Mouse (Mus musculus): ENCODE data around the gene Olfr139. TPM values are rescaled to one million over a fixed set of nuclear protein-coding genes. Genes with fewer than 3 reads are reported as not detected.

The Olfr139 gene
- not detected for polyA plus RNA-seq (2014; fragmentation: Illumina TruSeq; extraction: RNeasy Lipid Tissue Mini Kit (QIAGEN cat#74804); ENCODE audit: low read depth, low replicate concordance)

DNA sequence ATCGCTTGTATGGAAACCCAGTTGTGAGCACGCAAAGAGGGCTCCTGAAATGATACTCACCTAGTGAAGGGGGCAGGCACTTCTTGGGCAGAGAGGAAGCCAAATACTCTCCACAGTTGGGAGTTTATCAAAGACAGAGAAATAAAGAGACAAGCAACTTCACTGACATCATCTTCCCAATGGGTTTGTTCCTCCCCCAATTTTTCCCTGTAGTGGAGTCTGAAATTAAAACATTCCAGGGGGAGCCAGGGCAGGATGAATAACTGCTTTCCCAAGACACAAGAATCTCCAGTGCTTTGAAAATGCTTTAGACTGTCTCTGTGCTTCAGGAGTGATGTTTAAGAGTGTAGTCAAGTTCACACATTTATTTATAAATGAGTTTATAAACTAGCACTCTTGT, at the start of gene Olfr139, which contains the start of gene Olfr399:
TSS of gene Olfr139 (minus strand) at position 101 of the 400 bp plus-strand sequence.
TSS of gene Olfr399 (minus strand) at position 165 of the 400 bp plus-strand sequence.

DNA sequence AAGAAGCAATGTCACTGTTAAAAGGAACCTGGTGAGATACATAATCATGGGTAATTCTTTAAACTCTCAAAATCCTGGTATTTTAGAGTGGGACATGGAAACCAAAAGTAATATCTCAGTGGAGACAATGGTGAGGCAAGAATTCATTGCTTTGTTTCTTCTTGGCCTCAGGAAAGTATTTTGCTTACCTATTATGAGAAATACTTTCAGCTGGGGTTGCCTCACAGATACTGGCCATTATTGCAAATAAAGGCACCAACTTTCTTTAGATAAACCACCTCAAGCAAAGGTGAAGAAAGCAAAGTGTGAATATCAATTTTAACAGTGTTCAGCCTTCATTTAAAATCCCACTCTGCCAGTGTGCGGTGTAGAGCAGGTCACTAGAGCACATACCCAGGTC, 13.3 kb upstream of the Olfr139 start, which contains the start of gene Zfp616:
TSS of gene Zfp616 (plus strand) at position 301 of the 400 bp plus-strand sequence.

Other genes starting within 250 kb of the Olfr139 start
- gene Olfr392, start 239.5 kb downstream of the Olfr139 start, polyA plus RNA-seq (2014; fragmentation: Illumina TruSeq; extraction: RNeasy Lipid Tissue Mini Kit (QIAGEN cat#74804); ENCODE audit: low read depth, low replicate concordance) = not detected
- gene Olfr393, start 205.1 kb downstream of the Olfr139 start, polyA plus RNA-seq (2014; fragmentation: Illumina TruSeq; extraction: RNeasy Lipid Tissue Mini Kit (QIAGEN cat#74804); ENCODE audit: low read depth, low replicate concordance) = not detected
- gene Olfr394, start 165.8 kb downstream of the Olfr139 start, polyA plus RNA-seq (2014; fragmentation: Illumina TruSeq; extraction: RNeasy Lipid Tissue Mini Kit (QIAGEN cat#74804); ENCODE audit: low read depth, low replicate concordance) = not detected
- gene Olfr395, start 147.3 kb downstream of the Olfr139 start, polyA plus RNA-seq (2014; fragmentation: Illumina TruSeq; extraction: RNeasy Lipid Tissue Mini Kit (QIAGEN cat#74804); ENCODE audit: low read depth, low replicate concordance) = not detected
- not detected for gene Olfr23, start 119.9 kb downstream of the Olfr139 start, polyA plus RNA-seq (2014; fragmentation: Illumina TruSeq; extraction: RNeasy Lipid Tissue Mini Kit (QIAGEN cat#74804); ENCODE audit: low read depth, low replicate concordance)
- gene Olfr397, start 95.7 kb downstream of the Olfr139 start, polyA plus RNA-seq (2014; fragmentation: Illumina TruSeq; extraction: RNeasy Lipid Tissue Mini Kit (QIAGEN cat#74804); ENCODE audit: low read depth, low replicate concordance) = not detected
- not detected for gene Olfr398, start 66.1 kb downstream of the Olfr139 start, polyA plus RNA-seq (2014; fragmentation: Illumina TruSeq; extraction: RNeasy Lipid Tissue Mini Kit (QIAGEN cat#74804); ENCODE audit: low read depth, low replicate concordance)
- not detected for gene Olfr399, start 64 bp upstream of the Olfr139 start, polyA plus RNA-seq (2014; fragmentation: Illumina TruSeq; extraction: RNeasy Lipid Tissue Mini Kit (QIAGEN cat#74804); ENCODE audit: low read depth, low replicate concordance)
- gene Zfp616, start 13.4 kb upstream of the Olfr139 start, polyA plus RNA-seq (2014; fragmentation: Illumina TruSeq; extraction: RNeasy Lipid Tissue Mini Kit (QIAGEN cat#74804); ENCODE audit: low read depth, low replicate concordance) = not detected
- not detected for gene Olfr401, start 57.2 kb upstream of the Olfr139 start, polyA plus RNA-seq (2014; fragmentation: Illumina TruSeq; extraction: RNeasy Lipid Tissue Mini Kit (QIAGEN cat#74804); ENCODE audit: low read depth, low replicate concordance)
- gene Olfr402, start 97.0 kb upstream of the Olfr139 start, polyA plus RNA-seq (2014; fragmentation: Illumina TruSeq; extraction: RNeasy Lipid Tissue Mini Kit (QIAGEN cat#74804); ENCODE audit: low read depth, low replicate concordance) = not detected
- not detected for gene Olfr403, start 129.7 kb upstream of the Olfr139 start, polyA plus RNA-seq (2014; fragmentation: Illumina TruSeq; extraction: RNeasy Lipid Tissue Mini Kit (QIAGEN cat#74804); ENCODE audit: low read depth, low replicate concordance)
- gene Olfr43, start 154.8 kb upstream of the Olfr139 start, polyA plus RNA-seq (2014; fragmentation: Illumina TruSeq; extraction: RNeasy Lipid Tissue Mini Kit (QIAGEN cat#74804); ENCODE audit: low read depth, low replicate concordance) = not detected
- not detected for gene Olfr406, start 203.3 kb upstream of the Olfr139 start, polyA plus RNA-seq (2014; fragmentation: Illumina TruSeq; extraction: RNeasy Lipid Tissue Mini Kit (QIAGEN cat#74804); ENCODE audit: low read depth, low replicate concordance)
- gene Olfr59, start 227.2 kb upstream of the Olfr139 start, polyA plus RNA-seq (2014; fragmentation: Illumina TruSeq; extraction: RNeasy Lipid Tissue Mini Kit (QIAGEN cat#74804); ENCODE audit: low read depth, low replicate concordance) = not detected

All from liver, adult 10 weeks (tissue).